Mouse (Mus musculus): ENCODE measurements around the gene Ints5. TPM values are rescaled to one million over a fixed set of nuclear protein-coding genes. Genes with fewer than 3 reads are reported as not detected.
A peak's percentile ranks its signal among the peaks of the same experiment; 100 is the strongest.

The Ints5 gene
- polyA plus RNA-seq, 1 experiment from 2014 or later: 27.4 TPM

GRCm38 (mm10) chr19:8914212-8914611 is 21.4 kb downstream of the Ints5 start:
- Histone ChIP-seq H3K27ac (no peak overlapping the region), H3K27me3 (ENCODE audit: insufficient read depth, low read length) (no peaks in the 10 kb centered on the region), H3K9ac (ENCODE audit: low read depth, low read length) (no peak overlapping the region), H3K36me3 (ENCODE audit: insufficient read depth, low read length) (peaks cover 71% of the 10 kb centered on the region), H3K4me2 (ENCODE audit: low read length) (no peak overlapping the region), H3K4me3 (replicated peaks; ENCODE audit: low read depth, low read length) (no peak overlapping the region), H3K9me3 (replicated peaks; ENCODE audit: low read length) (no peaks in the 10 kb centered on the region), H3K4me1 (replicated peaks; ENCODE audit: insufficient read depth, low read length) (no peaks in the 10 kb centered on the region)
- DNase-seq (ENCODE audit: low spot score) (no peak), ATAC-seq (replicated peaks; ENCODE audit: low FRiP score, low read depth) (no peak)
- 95% methylated on average over 3 of the region's 3 CpGs for WGBS
- no peak for TF ChIP-seq CTCF (IDR thresholded peaks at IDR 0.05; ENCODE audit: low read depth)

GRCm38 (mm10) chr19:8919000-8919399 is 26.2 kb downstream of the Ints5 start:
- Histone ChIP-seq H3K9me3 (replicated peaks; ENCODE audit: low read length) (no peaks in the 10 kb centered on the region), H3K4me1 (replicated peaks; ENCODE audit: insufficient read depth, low read length) (peaks cover 7% of the 10 kb centered on the region; the same call in 1 of the 2 replicates), H3K36me3 (ENCODE audit: insufficient read depth, low read length) (peaks cover 27% of the 10 kb centered on the region), H3K9ac (ENCODE audit: low read depth, low read length) (no peak overlapping the region), H3K27ac (no peak overlapping the region), H3K4me2 (ENCODE audit: low read length) (no peak overlapping the region), H3K27me3 (ENCODE audit: insufficient read depth, low read length) (no peaks in the 10 kb centered on the region), H3K4me3 (replicated peaks; ENCODE audit: low read depth, low read length) (no peak overlapping the region)
- ATAC-seq (replicated peaks; ENCODE audit: low FRiP score, low read depth) (no peak), DNase-seq (ENCODE audit: low spot score) (no peak)
- 92% methylated on average over 3 of the region's 3 CpGs for WGBS
- TF ChIP-seq CTCF (IDR thresholded peaks at IDR 0.05; ENCODE audit: low read depth): no peak

- H3K9ac ChIP-seq (ENCODE audit: low read depth, low read length): no peak overlapping the region
- WGBS: 61% methylated on average over 6 of the region's 6 CpGs
- peak overlapping the region; percentile 63 for H3K4me2 ChIP-seq (ENCODE audit: low read length)
- H3K27ac ChIP-seq: peak overlapping the region; percentile 91
- H3K4me3 ChIP-seq (replicated peaks; ENCODE audit: low read depth, low read length): 0 out of 2 replicates have a peak overlapping the region, but pooled peaks have one; percentile 72
- ATAC-seq (replicated peaks; ENCODE audit: low FRiP score, low read depth) (no peak), DNase-seq (ENCODE audit: low spot score) (no peak)
- TF ChIP-seq CTCF (IDR thresholded peaks at IDR 0.05; ENCODE audit: low read depth): no peak
- H3K4me1 ChIP-seq (replicated peaks; ENCODE audit: insufficient read depth, low read length): peaks cover 7% of the 10 kb centered on the region; the same call in 1 of the 2 replicates
- no peaks in the 10 kb centered on the region for H3K9me3 ChIP-seq (replicated peaks; ENCODE audit: low read length)
- peaks cover 20% of the 10 kb centered on the region for H3K36me3 ChIP-seq (ENCODE audit: insufficient read depth, low read length)
- no peaks in the 10 kb centered on the region for H3K27me3 ChIP-seq (ENCODE audit: insufficient read depth, low read length)
Observed at GRCm38 (mm10) chr19:8919684-8920072, 26.9 kb downstream of the Ints5 start.

GRCm38 (mm10) chr19:8920073-8920736 is 27.4 kb downstream of the Ints5 start, which contains the start of gene B3gat3:
B3gat3 (plus strand) TSS chr19:8920374.
- Histone ChIP-seq H3K4me2 (ENCODE audit: low read length) (peak within 1 kb of the TSS; percentile 63), H3K4me1 (replicated peaks; ENCODE audit: insufficient read depth, low read length) (peaks cover 7% of the 10 kb centered on the region; the same call in 1 of the 2 replicates), H3K27me3 (ENCODE audit: insufficient read depth, low read length) (no peaks in the 10 kb centered on the region), H3K27ac (peak within 1 kb of the TSS; percentile 91), H3K4me3 (replicated peaks; ENCODE audit: low read depth, low read length) (peak within 1 kb of the TSS; percentile 72), H3K36me3 (ENCODE audit: insufficient read depth, low read length) (peaks cover 15% of the 10 kb centered on the region), H3K9me3 (replicated peaks; ENCODE audit: low read length) (no peaks in the 10 kb centered on the region), H3K9ac (ENCODE audit: low read depth, low read length) (peak within 1 kb of the TSS; percentile 62)
- 2% methylated on average over 48 of the region's 50 CpGs for WGBS
- DNase-seq (ENCODE audit: low spot score) (peak; percentile 98), ATAC-seq (replicated peaks; ENCODE audit: low FRiP score, low read depth) (peak; percentile 98)
- TF ChIP-seq CTCF (IDR thresholded peaks at IDR 0.05; ENCODE audit: low read depth): no peak

GRCm38 (mm10) chr19:8920836-8921291 is 28.1 kb downstream of the Ints5 start:
- H3K4me2 ChIP-seq (ENCODE audit: low read length): peak overlapping the region; percentile 63
- H3K9me3 ChIP-seq (replicated peaks; ENCODE audit: low read length): no peaks in the 10 kb centered on the region
- peaks cover 9% of the 10 kb centered on the region; the same call in 1 of the 2 replicates for H3K36me3 ChIP-seq (ENCODE audit: insufficient read depth, low read length)
- no peaks in the 10 kb centered on the region for H3K27me3 ChIP-seq (ENCODE audit: insufficient read depth, low read length)
- no peak for TF ChIP-seq CTCF (IDR thresholded peaks at IDR 0.05; ENCODE audit: low read depth)
- H3K9ac ChIP-seq (ENCODE audit: low read depth, low read length): peak overlapping the region; percentile 62
- ATAC-seq (replicated peaks; ENCODE audit: low FRiP score, low read depth) (no peak), DNase-seq (ENCODE audit: low spot score) (peak; percentile 70)
- peak overlapping the region; percentile 91 for H3K27ac ChIP-seq
- 0% methylated on average over 6 of the region's 6 CpGs for WGBS
- peak overlapping the region; percentile 72 for H3K4me3 ChIP-seq (replicated peaks; ENCODE audit: low read depth, low read length)
- peaks cover 7% of the 10 kb centered on the region; the same call in 1 of the 2 replicates for H3K4me1 ChIP-seq (replicated peaks; ENCODE audit: insufficient read depth, low read length)

GRCm38 (mm10) chr19:8921741-8922140 is 28.9 kb downstream of the Ints5 start:
- H3K9me3 ChIP-seq (replicated peaks; ENCODE audit: low read length): no peaks in the 10 kb centered on the region
- 74% methylated on average over 9 of the region's 9 CpGs for WGBS
- no peaks in the 10 kb centered on the region for H3K27me3 ChIP-seq (ENCODE audit: insufficient read depth, low read length)
- H3K36me3 ChIP-seq (ENCODE audit: insufficient read depth, low read length): peaks cover 6% of the 10 kb centered on the region; the same call in 1 of the 2 replicates
- no peak overlapping the region for H3K4me3 ChIP-seq (replicated peaks; ENCODE audit: low read depth, low read length)
- no peak overlapping the region for H3K27ac ChIP-seq
- no peak for ATAC-seq (replicated peaks; ENCODE audit: low FRiP score, low read depth)
- TF ChIP-seq CTCF (IDR thresholded peaks at IDR 0.05; ENCODE audit: low read depth): no peak
- no peak for DNase-seq (ENCODE audit: low spot score)
- H3K4me1 ChIP-seq (replicated peaks; ENCODE audit: insufficient read depth, low read length): peaks cover 7% of the 10 kb centered on the region; the same call in 1 of the 2 replicates
- no peak overlapping the region; the same call in 1 of the 2 replicates for H3K4me2 ChIP-seq (ENCODE audit: low read length)
- 0 out of 2 replicates have a peak overlapping the region, but pooled peaks have one; percentile 62 for H3K9ac ChIP-seq (ENCODE audit: low read depth, low read length)
